12 mouse cellular contexts compared by ENCODE assay signal in the genomic region with DNA sequence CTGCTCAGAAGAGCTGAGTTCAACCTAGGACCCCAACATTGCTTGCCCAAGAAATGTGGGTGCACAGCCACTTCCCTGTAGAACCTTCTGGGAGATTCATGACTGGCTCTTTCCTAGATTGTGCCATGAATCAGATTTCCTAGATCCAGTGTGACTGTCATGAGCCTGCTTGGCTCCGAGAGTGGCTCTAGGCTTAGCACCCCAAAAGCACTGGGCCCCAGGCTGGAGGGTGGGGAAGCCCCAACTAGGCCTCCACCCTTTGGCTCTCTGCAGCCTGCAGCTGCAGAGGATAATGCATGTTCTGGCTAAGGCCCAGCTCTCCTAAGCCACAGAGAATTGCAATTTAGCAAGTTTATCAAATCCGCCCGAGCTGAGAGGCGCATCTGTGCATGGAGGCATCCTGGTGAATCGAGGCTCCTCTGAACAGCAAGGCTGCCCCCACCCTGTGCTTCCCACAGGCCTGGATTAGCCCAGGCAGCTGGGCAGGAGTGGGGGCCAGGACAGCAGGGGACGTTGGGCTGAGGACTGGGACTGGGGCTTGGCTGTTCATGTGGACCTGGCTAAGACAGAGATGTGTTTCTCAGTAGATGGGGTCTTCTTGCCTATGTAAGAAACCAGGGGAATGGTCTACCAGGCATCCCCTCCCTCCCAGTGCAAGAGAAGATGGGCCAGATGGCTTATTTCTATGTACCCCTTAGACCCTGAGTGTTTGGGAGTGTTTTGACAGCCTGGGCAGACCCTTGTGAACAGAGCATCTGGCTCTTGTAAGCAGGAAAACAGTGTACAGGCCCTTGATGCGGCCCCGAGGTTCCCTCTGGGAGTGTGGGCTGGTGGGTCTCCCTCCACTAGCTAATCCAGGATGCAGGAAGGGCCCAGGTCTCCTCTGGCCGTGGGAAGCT. TPM values are rescaled to one million over a fixed set of nuclear protein-coding genes. Genes with fewer than 3 reads are reported as not detected.
A peak's percentile ranks its signal among the peaks of the same experiment; 100 is the strongest.
DNase-seq lines count a peak whose midpoint lies in the region; ATAC-seq and TF ChIP-seq lines count a peak whose summit lies in the region.
"Had no signal": no experiment of that assay in that cellular context is flagged by ENCODE, and none has a peak within 500 bp of the region (broad histone marks: within the 10 kb centered on the region; RNA-seq: fewer than 3 reads in every experiment).

No protein-coding gene starts in this region.

- 63% methylated on average over 9 of the region's 9 CpGs for WGBS in heart, embryonic 10.5 days
- WGBS in heart, adult 2 months, result 69% methylated on average over 9 of the region's 9 CpGs
- WGBS in forebrain, embryonic 16.5 days, result 40% methylated on average over 9 of the region's 9 CpGs
- 59% methylated on average over 9 of the region's 9 CpGs for WGBS in liver, embryonic 12.5 days (ENCODE audit: insufficient replicate concordance)

- DNase-seq in heart, embryonic 10.5 days (ENCODE audit: low spot score), result no peak
- no peak for DNase-seq in heart, adult 2 months
- peak; percentile 58 for DNase-seq in MN1 (ENCODE audit: low spot score)
- no peak for DNase-seq in spleen, postnatal 36 days (ENCODE audit: low spot score in 2 of 2)
- DNase-seq in left cerebral cortex, postnatal 10 days (ENCODE audit: extremely low spot score in 1 of 2, low spot score in 2 of 2), result no peak
- no peak for DNase-seq in adrenal gland, postnatal 25 days
- DNase-seq: B cell, adult 2 months; cerebellum, postnatal 36 days had no signal

- no peak overlapping the region for H3K4me2 ChIP-seq in forebrain, embryonic 16.5 days (ENCODE audit: low read length)
- no peak overlapping the region for H3K4me2 ChIP-seq in liver, embryonic 12.5 days

- intact Hi-C loops in heart, adult 2 months (cut with DNase I), result no loop called here
- intact Hi-C loops in left cerebral cortex, postnatal 10 days (cut with DNase I), result no loop called here

- H3K36me3 ChIP-seq in heart, embryonic 10.5 days, result no peaks in the 10 kb centered on the region
- H3K36me3 ChIP-seq in heart, adult 2 months (ENCODE audit: control insufficient read depth, insufficient read depth, low read length), result no peaks in the 10 kb centered on the region
- H3K36me3 ChIP-seq in forebrain, embryonic 16.5 days (ENCODE audit: control insufficient read depth, insufficient read depth), result no peaks in the 10 kb centered on the region
- no peaks in the 10 kb centered on the region for H3K36me3 ChIP-seq in liver, embryonic 12.5 days

- peaks cover 65% of the 10 kb centered on the region for H3K4me1 ChIP-seq in heart, embryonic 10.5 days
- no peaks in the 10 kb centered on the region for H3K4me1 ChIP-seq in heart, adult 2 months (ENCODE audit: control insufficient read depth, insufficient read depth, low read length)
- peaks cover 22% of the 10 kb centered on the region for H3K4me1 ChIP-seq in forebrain, embryonic 16.5 days (replicated peaks; ENCODE audit: control insufficient read depth, insufficient read depth, low read length)
- peaks cover 14% of the 10 kb centered on the region for H3K4me1 ChIP-seq in liver, embryonic 12.5 days

- H3K9me3 ChIP-seq in heart, embryonic 10.5 days, result no peaks in the 10 kb centered on the region
- H3K9me3 ChIP-seq in forebrain, embryonic 16.5 days (ENCODE audit: control insufficient read depth, low read length), result no peaks in the 10 kb centered on the region
- H3K9me3 ChIP-seq in liver, embryonic 12.5 days (replicated peaks), result no peaks in the 10 kb centered on the region

- no peak overlapping the region for H3K4me3 ChIP-seq in heart, embryonic 10.5 days
- no peak overlapping the region for H3K4me3 ChIP-seq in heart, adult 2 months
- no peak overlapping the region for H3K4me3 ChIP-seq in forebrain, embryonic 16.5 days (replicated peaks; ENCODE audit: low read length)
- no peak overlapping the region for H3K4me3 ChIP-seq in liver, embryonic 12.5 days

- no peaks in the 10 kb centered on the region for H3K79me2 ChIP-seq in heart, adult 2 months (replicated peaks; ENCODE audit: control insufficient read depth, insufficient read depth, low read length)

- no peaks in the 10 kb centered on the region for H3K27me3 ChIP-seq in heart, embryonic 10.5 days (ENCODE audit: insufficient read depth, poor library complexity, severe bottlenecking)
- no peaks in the 10 kb centered on the region for H3K27me3 ChIP-seq in heart, adult 2 months (ENCODE audit: control insufficient read depth, insufficient read depth, low read length)
- H3K27me3 ChIP-seq in forebrain, embryonic 16.5 days (replicated peaks; ENCODE audit: control insufficient read depth, insufficient read depth, low read length), result no peaks in the 10 kb centered on the region
- peaks cover 8% of the 10 kb centered on the region for H3K27me3 ChIP-seq in liver, embryonic 12.5 days (replicated peaks)

- no peak for TF ChIP-seq POLR2A in heart, adult 2 months (IDR thresholded peaks at IDR 0.05; ENCODE audit: insufficient read depth, low read depth, low read length)

- peak; percentile 81 for ATAC-seq in forebrain, embryonic 16.5 days
- ATAC-seq in liver, embryonic 12.5 days, result no peak

- no peak for TF ChIP-seq EP300 in heart, adult 2 months (IDR thresholded peaks at IDR 0.05; ENCODE audit: insufficient read depth, low read depth, low read length)

- H3K27ac ChIP-seq in heart, embryonic 10.5 days, result peak overlapping the region; percentile 72
- H3K27ac ChIP-seq in heart, adult 2 months, result no peak overlapping the region
- peak overlapping the region; percentile 38; the same call in 1 of the 2 replicates for H3K27ac ChIP-seq in forebrain, embryonic 16.5 days (ENCODE audit: low read length)
- H3K27ac ChIP-seq in liver, embryonic 12.5 days, result peak overlapping the region; percentile 45
- H3K27ac ChIP-seq: macrophage had no signal

- no peak for TF ChIP-seq CTCF in heart, adult 2 months (IDR thresholded peaks at IDR 0.05)

- no peak overlapping the region for H3K9ac ChIP-seq in heart, adult 2 months (ENCODE audit: low read depth, low read length)
- H3K9ac ChIP-seq in forebrain, embryonic 16.5 days (replicated peaks; ENCODE audit: low read depth, low read length), result no peak overlapping the region
- H3K9ac ChIP-seq in liver, embryonic 12.5 days, result no peak overlapping the region

RNA-seq across cellular contexts. Expression of a gene that starts 41.2 kb away (rescaled TPM):
- 56.8 and 345 TPM in 2 replicates for polyA plus RNA-seq in heart, embryonic 10.5 days (2016; fragmentation: Nextera tagmentation; extraction: Ambion mirVana)
- under 1 TPM in 1 of 2 experiments, not detected in 1; 0.23 TPM for total RNA-seq in heart, adult 2 months (2021)
- 0.90 and 1.3 TPM in 2 replicates for polyA plus RNA-seq in heart, adult 2 months (2012; rRNA removed)
- polyA plus RNA-seq in forebrain, embryonic 16.5 days (2015; fragmentation: Nextera tagmentation; extraction: Ambion mirVana), result 21.2 and 34.2 TPM in 2 replicates
- polyA plus RNA-seq in liver, embryonic 12.5 days (2016; fragmentation: Nextera tagmentation; extraction: Ambion mirVana), result 529 and 540 TPM in 2 replicates
- 1 to 10 TPM; 2.1 to 2.9 TPM for total RNA-seq in left cerebral cortex, postnatal 10 days (2021)
- total RNA-seq in adrenal gland, postnatal 25 days (2021), result 592 and 648 TPM in 2 replicates
- total RNA-seq: hematopoietic stem cell, adult 5-6 weeks had no signal
- polyA plus RNA-seq: macrophage had no signal
